Mouse (Mus musculus): ENCODE results near the gene P2ry6. TPM values are rescaled to one million over a fixed set of nuclear protein-coding genes. Genes with fewer than 3 reads are reported as not detected.

The P2ry6 gene
- polyA plus RNA-seq, 1 experiment from 2014 or later: 2.5 TPM

- 82% methylated on average over 3 of the region's 3 CpGs for WGBS
- Histone ChIP-seq H3K9me3 (ENCODE audit: control insufficient read depth, low read length) (no peaks in the 10 kb centered on the region), H3K4me1 (ENCODE audit: control insufficient read depth, insufficient read depth, low read length) (no peaks in the 10 kb centered on the region), H3K4me2 (ENCODE audit: low read depth, severe bottlenecking) (no peak overlapping the region), H3K9ac (ENCODE audit: low read length) (no peak overlapping the region), H3K4me3 (ENCODE audit: low read depth, low read length) (no peak overlapping the region), H3K36me3 (ENCODE audit: control insufficient read depth, insufficient read depth, low read length) (no peaks in the 10 kb centered on the region), H3K27me3 (ENCODE audit: control insufficient read depth, insufficient read depth, low read length) (no peaks in the 10 kb centered on the region), H3K27ac (replicated peaks; ENCODE audit: low read depth, low read length) (no peak overlapping the region)
- ATAC-seq (ENCODE audit: insufficient number of reproducible peaks, low FRiP score, low TSS enrichment, low read depth): no peak
- DNase-seq (ENCODE audit: low spot score): no peak
These were observed 21.5 kb upstream of the P2ry6 start for GRCm38 (mm10) chr7:100995951-100996350.

- WGBS: 84% methylated on average over 7 of the region's 7 CpGs
- Histone ChIP-seq H3K36me3 (ENCODE audit: control insufficient read depth, insufficient read depth, low read length) (no peaks in the 10 kb centered on the region), H3K4me1 (ENCODE audit: control insufficient read depth, insufficient read depth, low read length) (no peaks in the 10 kb centered on the region), H3K27me3 (ENCODE audit: control insufficient read depth, insufficient read depth, low read length) (no peaks in the 10 kb centered on the region), H3K4me3 (ENCODE audit: low read depth, low read length) (no peak overlapping the region), H3K4me2 (ENCODE audit: low read depth, severe bottlenecking) (no peak overlapping the region), H3K9ac (ENCODE audit: low read length) (no peak overlapping the region), H3K27ac (replicated peaks; ENCODE audit: low read depth, low read length) (no peak overlapping the region), H3K9me3 (ENCODE audit: control insufficient read depth, low read length) (no peaks in the 10 kb centered on the region)
- DNase-seq (ENCODE audit: low spot score) (no peak), ATAC-seq (ENCODE audit: insufficient number of reproducible peaks, low FRiP score, low TSS enrichment, low read depth) (no peak)
These were observed 20.9 kb upstream of the P2ry6 start for GRCm38 (mm10) chr7:100995260-100995864.

GRCm38 (mm10) chr7:100993166-100993565, 18.7 kb upstream of the P2ry6 start:
- Histone ChIP-seq H3K9ac (ENCODE audit: low read length) (no peak overlapping the region), H3K4me3 (ENCODE audit: low read depth, low read length) (no peak overlapping the region), H3K27ac (replicated peaks; ENCODE audit: low read depth, low read length) (no peak overlapping the region), H3K4me2 (ENCODE audit: low read depth, severe bottlenecking) (no peak overlapping the region), H3K36me3 (ENCODE audit: control insufficient read depth, insufficient read depth, low read length) (no peaks in the 10 kb centered on the region), H3K27me3 (ENCODE audit: control insufficient read depth, insufficient read depth, low read length) (no peaks in the 10 kb centered on the region), H3K4me1 (ENCODE audit: control insufficient read depth, insufficient read depth, low read length) (0 out of 2 replicates have a peak, but pooled peaks cover 2% of the 10 kb centered on the region), H3K9me3 (ENCODE audit: control insufficient read depth, low read length) (no peaks in the 10 kb centered on the region)
- DNase-seq (ENCODE audit: low spot score) (no peak), ATAC-seq (ENCODE audit: insufficient number of reproducible peaks, low FRiP score, low TSS enrichment, low read depth) (no peak)
- 74% methylated on average over 4 of the region's 4 CpGs for WGBS

GRCm38 (mm10) chr7:100991972-100992371, 17.5 kb upstream of the P2ry6 start:
- Histone ChIP-seq H3K27me3 (ENCODE audit: control insufficient read depth, insufficient read depth, low read length) (no peaks in the 10 kb centered on the region), H3K9ac (ENCODE audit: low read length) (no peak overlapping the region), H3K36me3 (ENCODE audit: control insufficient read depth, insufficient read depth, low read length) (no peaks in the 10 kb centered on the region), H3K4me1 (ENCODE audit: control insufficient read depth, insufficient read depth, low read length) (0 out of 2 replicates have a peak, but pooled peaks cover 3% of the 10 kb centered on the region), H3K27ac (replicated peaks; ENCODE audit: low read depth, low read length) (no peak overlapping the region), H3K4me3 (ENCODE audit: low read depth, low read length) (no peak overlapping the region), H3K9me3 (ENCODE audit: control insufficient read depth, low read length) (no peaks in the 10 kb centered on the region), H3K4me2 (ENCODE audit: low read depth, severe bottlenecking) (no peak overlapping the region)
- no peak for DNase-seq (ENCODE audit: low spot score)
- WGBS: 92% methylated on average over 3 of the region's 3 CpGs
- no peak for ATAC-seq (ENCODE audit: insufficient number of reproducible peaks, low FRiP score, low TSS enrichment, low read depth)

- no peak overlapping the region for H3K4me2 ChIP-seq (ENCODE audit: low read depth, severe bottlenecking)
- no peak overlapping the region for H3K27ac ChIP-seq (replicated peaks; ENCODE audit: low read depth, low read length)
- no peaks in the 10 kb centered on the region for H3K27me3 ChIP-seq (ENCODE audit: control insufficient read depth, insufficient read depth, low read length)
- no peak for ATAC-seq (ENCODE audit: insufficient number of reproducible peaks, low FRiP score, low TSS enrichment, low read depth)
- DNase-seq (ENCODE audit: low spot score): no peak
- no peak overlapping the region for H3K4me3 ChIP-seq (ENCODE audit: low read depth, low read length)
- no peaks in the 10 kb centered on the region for H3K36me3 ChIP-seq (ENCODE audit: control insufficient read depth, insufficient read depth, low read length)
- no peaks in the 10 kb centered on the region for H3K9me3 ChIP-seq (ENCODE audit: control insufficient read depth, low read length)
- no peak overlapping the region for H3K9ac ChIP-seq (ENCODE audit: low read length)
- WGBS: 62% methylated on average over 9 of the region's 9 CpGs
- 0 out of 2 replicates have a peak, but pooled peaks cover 3% of the 10 kb centered on the region for H3K4me1 ChIP-seq (ENCODE audit: control insufficient read depth, insufficient read depth, low read length)
These were observed 16.3 kb upstream of the P2ry6 start for GRCm38 (mm10) chr7:100990636-100991311.

- Histone ChIP-seq H3K9ac (ENCODE audit: low read length) (no peak overlapping the region), H3K36me3 (ENCODE audit: control insufficient read depth, insufficient read depth, low read length) (no peaks in the 10 kb centered on the region), H3K9me3 (ENCODE audit: control insufficient read depth, low read length) (no peaks in the 10 kb centered on the region), H3K27ac (replicated peaks; ENCODE audit: low read depth, low read length) (no peak overlapping the region), H3K4me3 (ENCODE audit: low read depth, low read length) (no peak overlapping the region), H3K27me3 (ENCODE audit: control insufficient read depth, insufficient read depth, low read length) (no peaks in the 10 kb centered on the region), H3K4me1 (ENCODE audit: control insufficient read depth, insufficient read depth, low read length) (peaks cover 12% of the 10 kb centered on the region), H3K4me2 (ENCODE audit: low read depth, severe bottlenecking) (no peak overlapping the region)
- 17% methylated on average over 9 of the region's 9 CpGs for WGBS
- ATAC-seq (ENCODE audit: insufficient number of reproducible peaks, low FRiP score, low TSS enrichment, low read depth) (no peak), DNase-seq (ENCODE audit: low spot score) (peak; percentile 79)
These were observed 13.6 kb upstream of the P2ry6 start for GRCm38 (mm10) chr7:100988092-100988491.

- ATAC-seq (ENCODE audit: insufficient number of reproducible peaks, low FRiP score, low TSS enrichment, low read depth): peak; percentile 84
- DNase-seq (ENCODE audit: low spot score): peak; percentile 74
- H3K4me2 ChIP-seq (ENCODE audit: low read depth, severe bottlenecking): no peak overlapping the region; the same call in 1 of the 2 replicates
- H3K27ac ChIP-seq (replicated peaks; ENCODE audit: low read depth, low read length): peak overlapping the region; percentile 84
- no peaks in the 10 kb centered on the region for H3K9me3 ChIP-seq (ENCODE audit: control insufficient read depth, low read length)
- H3K4me3 ChIP-seq (ENCODE audit: low read depth, low read length): no peak overlapping the region
- peak overlapping the region; percentile 30; the same call in 1 of the 2 replicates for H3K9ac ChIP-seq (ENCODE audit: low read length)
- no peaks in the 10 kb centered on the region for H3K36me3 ChIP-seq (ENCODE audit: control insufficient read depth, insufficient read depth, low read length)
- H3K4me1 ChIP-seq (ENCODE audit: control insufficient read depth, insufficient read depth, low read length): peaks cover 12% of the 10 kb centered on the region
- WGBS: 30% methylated on average over 21 of the region's 21 CpGs
- no peaks in the 10 kb centered on the region for H3K27me3 ChIP-seq (ENCODE audit: control insufficient read depth, insufficient read depth, low read length)
These were observed 10.3 kb upstream of the P2ry6 start for GRCm38 (mm10) chr7:100984452-100985395.

- peaks cover 8% of the 10 kb centered on the region for H3K4me1 ChIP-seq (ENCODE audit: control insufficient read depth, insufficient read depth, low read length)
- H3K4me2 ChIP-seq (ENCODE audit: low read depth, severe bottlenecking): no peak overlapping the region
- peaks cover 3% of the 10 kb centered on the region for H3K27me3 ChIP-seq (ENCODE audit: control insufficient read depth, insufficient read depth, low read length)
- WGBS: 48% methylated on average over 2 of the region's 2 CpGs
- H3K9me3 ChIP-seq (ENCODE audit: control insufficient read depth, low read length): no peaks in the 10 kb centered on the region
- no peaks in the 10 kb centered on the region for H3K36me3 ChIP-seq (ENCODE audit: control insufficient read depth, insufficient read depth, low read length)
- ATAC-seq (ENCODE audit: insufficient number of reproducible peaks, low FRiP score, low TSS enrichment, low read depth): no peak
- DNase-seq (ENCODE audit: low spot score): no peak
- H3K4me3 ChIP-seq (ENCODE audit: low read depth, low read length): no peak overlapping the region
- H3K27ac ChIP-seq (replicated peaks; ENCODE audit: low read depth, low read length): 0 out of 2 replicates have a peak overlapping the region, but pooled peaks have one; percentile 21
- no peak overlapping the region for H3K9ac ChIP-seq (ENCODE audit: low read length)
These were observed 4.7 kb upstream of the P2ry6 start for GRCm38 (mm10) chr7:100979175-100979574.

Measured in limb, embryonic 11.5 days (tissue).